Mouse (Mus musculus): Measurements from ENCODE around the gene Car10. TPM values are rescaled to one million over a fixed set of nuclear protein-coding genes. Genes with fewer than 3 reads are reported as not detected.

Gene Car10
- polyA plus RNA-seq, 1 experiment, result 0.55 TPM

DNA sequence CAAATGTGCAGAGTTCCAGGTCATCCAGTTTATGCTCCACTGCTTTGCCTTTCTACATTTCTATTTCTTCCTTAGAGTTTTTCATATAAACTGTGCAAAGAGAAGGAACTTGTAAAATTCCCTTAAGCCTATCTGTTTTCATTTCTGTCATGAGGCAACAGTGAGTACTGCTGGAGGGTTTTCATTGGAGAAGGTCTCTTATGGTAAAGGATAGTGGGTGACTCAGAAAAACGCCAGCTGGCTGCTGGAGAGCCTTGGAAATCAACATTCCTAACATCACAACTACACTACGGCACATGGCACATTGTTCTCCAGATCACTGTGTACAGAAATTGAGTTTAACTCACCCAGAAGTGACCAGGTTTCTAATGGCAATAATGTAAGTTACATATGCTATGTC lies 88.3 kb downstream of the Car10 start:
- 64% methylated on average over 2 of the region's 2 CpGs for WGBS
- TF ChIP-seq CTCF (IDR thresholded peaks at IDR 0.05; ENCODE audit: control insufficient read depth, insufficient read depth, low read length) (no peak), POLR2A (IDR thresholded peaks at IDR 0.05; ENCODE audit: borderline replicate concordance, control insufficient read depth, low read depth, low read length) (no peak)
- no peaks in the 10 kb centered on the region for H3K4me1 ChIP-seq (ENCODE audit: control insufficient read depth, insufficient read depth, low read length)
- H3K4me3 ChIP-seq (replicated peaks; ENCODE audit: control insufficient read depth, low read depth, low read length), result no peak overlapping the region
- no peak overlapping the region for H3K27ac ChIP-seq (ENCODE audit: control insufficient read depth, insufficient read depth, low read depth, low read length, poor library complexity)

DNA sequence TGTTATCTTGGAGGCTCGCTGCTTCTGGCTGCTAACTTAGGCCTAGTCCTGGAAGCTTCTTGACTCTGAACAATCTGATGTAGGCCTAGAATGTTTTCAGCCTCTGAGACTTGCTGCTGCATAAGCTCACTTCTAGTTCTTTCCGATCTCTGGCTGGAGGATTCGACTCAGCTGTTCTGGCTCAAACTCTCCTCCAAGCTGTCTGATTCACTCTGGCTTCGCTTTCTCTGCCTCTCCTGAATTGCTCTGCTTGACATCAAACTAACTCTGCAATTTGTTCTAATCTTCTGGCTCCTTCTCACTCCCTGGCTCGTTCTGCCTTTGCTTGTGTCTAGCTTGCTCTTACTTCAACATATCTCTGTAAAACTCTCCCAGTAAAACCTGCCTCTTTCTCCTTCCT lies 90.8 kb downstream of the Car10 start:
- Histone ChIP-seq H3K4me1 (ENCODE audit: control insufficient read depth, insufficient read depth, low read length) (no peaks in the 10 kb centered on the region), H3K4me3 (replicated peaks; ENCODE audit: control insufficient read depth, low read depth, low read length) (no peak overlapping the region), H3K27ac (ENCODE audit: control insufficient read depth, insufficient read depth, low read depth, low read length, poor library complexity) (no peak overlapping the region)
- TF ChIP-seq CTCF (IDR thresholded peaks at IDR 0.05; ENCODE audit: control insufficient read depth, insufficient read depth, low read length), result no peak
- TF ChIP-seq POLR2A (IDR thresholded peaks at IDR 0.05; ENCODE audit: borderline replicate concordance, control insufficient read depth, low read depth, low read length), result no peak
- 74% methylated on average over 5 of the region's 5 CpGs for WGBS

DNA sequence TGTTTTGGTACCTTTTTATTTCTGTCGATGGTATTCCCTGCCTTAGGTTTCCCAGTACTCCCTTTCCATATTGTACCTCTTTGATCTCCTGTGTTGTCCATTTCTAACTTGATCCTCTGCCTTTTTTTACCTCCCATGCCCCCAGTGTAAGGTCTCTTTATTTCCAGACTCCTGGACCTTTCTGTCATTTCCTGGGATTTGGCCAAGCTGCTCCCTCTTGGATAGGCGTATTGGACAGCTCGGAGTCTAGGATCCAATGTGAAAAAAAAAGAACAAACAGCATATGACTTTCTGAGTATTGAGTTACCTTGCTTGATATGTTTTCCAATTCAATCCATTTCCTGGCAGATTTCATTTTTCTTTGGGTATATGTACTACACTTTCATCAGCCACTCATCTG lies 102.2 kb downstream of the Car10 start:
- H3K27ac ChIP-seq (ENCODE audit: control insufficient read depth, insufficient read depth, low read depth, low read length, poor library complexity), result no peak overlapping the region
- 89% methylated on average over 3 of the region's 3 CpGs for WGBS
- no peak for TF ChIP-seq CTCF (IDR thresholded peaks at IDR 0.05; ENCODE audit: control insufficient read depth, insufficient read depth, low read length)
- TF ChIP-seq POLR2A (IDR thresholded peaks at IDR 0.05; ENCODE audit: borderline replicate concordance, control insufficient read depth, low read depth, low read length), result no peak
- H3K4me3 ChIP-seq (replicated peaks; ENCODE audit: control insufficient read depth, low read depth, low read length), result no peak overlapping the region
- H3K4me1 ChIP-seq (ENCODE audit: control insufficient read depth, insufficient read depth, low read length), result no peaks in the 10 kb centered on the region

GRCm38 (mm10) chr11:93217457-93217856 lies 119.6 kb downstream of the Car10 start:
- Histone ChIP-seq H3K27ac (ENCODE audit: control insufficient read depth, insufficient read depth, low read depth, low read length, poor library complexity) (no peak overlapping the region), H3K4me3 (replicated peaks; ENCODE audit: control insufficient read depth, low read depth, low read length) (no peak overlapping the region), H3K4me1 (ENCODE audit: control insufficient read depth, insufficient read depth, low read length) (no peaks in the 10 kb centered on the region)
- TF ChIP-seq CTCF (IDR thresholded peaks at IDR 0.05; ENCODE audit: control insufficient read depth, insufficient read depth, low read length) (no peak), POLR2A (IDR thresholded peaks at IDR 0.05; ENCODE audit: borderline replicate concordance, control insufficient read depth, low read depth, low read length) (no peak)

DNA sequence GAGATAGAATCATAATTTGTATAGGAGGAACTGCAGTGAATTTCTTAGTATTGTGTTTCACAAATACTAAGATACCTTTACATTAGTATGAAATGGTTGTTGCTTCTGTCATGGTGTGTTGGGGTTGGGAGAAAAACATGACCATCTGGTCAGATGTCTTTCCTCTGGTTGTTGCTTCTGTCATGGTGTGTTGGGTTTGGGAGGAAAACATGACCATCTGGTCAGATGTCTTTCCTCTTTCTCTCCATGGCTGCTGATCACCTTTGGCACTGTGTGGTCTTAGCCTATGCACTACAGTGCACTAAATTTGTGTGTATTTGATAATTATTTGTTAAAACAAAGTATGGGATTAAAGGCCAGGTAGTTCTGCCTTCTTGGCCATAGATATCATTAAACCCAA lies 132.2 kb downstream of the Car10 start:
- no peak overlapping the region for H3K27ac ChIP-seq (ENCODE audit: control insufficient read depth, insufficient read depth, low read depth, low read length, poor library complexity)
- H3K4me1 ChIP-seq (ENCODE audit: control insufficient read depth, insufficient read depth, low read length), result no peaks in the 10 kb centered on the region
- no peak overlapping the region for H3K4me3 ChIP-seq (replicated peaks; ENCODE audit: control insufficient read depth, low read depth, low read length)
- TF ChIP-seq POLR2A (IDR thresholded peaks at IDR 0.05; ENCODE audit: borderline replicate concordance, control insufficient read depth, low read depth, low read length), result no peak
- no peak for TF ChIP-seq CTCF (IDR thresholded peaks at IDR 0.05; ENCODE audit: control insufficient read depth, insufficient read depth, low read length)

- Histone ChIP-seq H3K27ac (ENCODE audit: control insufficient read depth, insufficient read depth, low read depth, low read length, poor library complexity) (no peak overlapping the region), H3K4me3 (replicated peaks; ENCODE audit: control insufficient read depth, low read depth, low read length) (no peak overlapping the region), H3K4me1 (ENCODE audit: control insufficient read depth, insufficient read depth, low read length) (no peaks in the 10 kb centered on the region)
- TF ChIP-seq CTCF (IDR thresholded peaks at IDR 0.05; ENCODE audit: control insufficient read depth, insufficient read depth, low read length), result no peak
- TF ChIP-seq POLR2A (IDR thresholded peaks at IDR 0.05; ENCODE audit: borderline replicate concordance, control insufficient read depth, low read depth, low read length), result no peak
- WGBS, result 82% methylated on average over 6 of the region's 6 CpGs
These were observed 152.0 kb downstream of the Car10 start for GRCm38 (mm10) chr11:93249771-93250265.

GRCm38 (mm10) chr11:93251766-93252165 lies 153.9 kb downstream of the Car10 start:
- H3K27ac ChIP-seq (ENCODE audit: control insufficient read depth, insufficient read depth, low read depth, low read length, poor library complexity), result no peak overlapping the region
- H3K4me3 ChIP-seq (replicated peaks; ENCODE audit: control insufficient read depth, low read depth, low read length), result no peak overlapping the region
- TF ChIP-seq CTCF (IDR thresholded peaks at IDR 0.05; ENCODE audit: control insufficient read depth, insufficient read depth, low read length) (no peak), POLR2A (IDR thresholded peaks at IDR 0.05; ENCODE audit: borderline replicate concordance, control insufficient read depth, low read depth, low read length) (no peak)
- 66% methylated on average over 5 of the region's 5 CpGs for WGBS
- no peaks in the 10 kb centered on the region for H3K4me1 ChIP-seq (ENCODE audit: control insufficient read depth, insufficient read depth, low read length)

- no peak overlapping the region for H3K27ac ChIP-seq (ENCODE audit: control insufficient read depth, insufficient read depth, low read depth, low read length, poor library complexity)
- TF ChIP-seq POLR2A (IDR thresholded peaks at IDR 0.05; ENCODE audit: borderline replicate concordance, control insufficient read depth, low read depth, low read length) (no peak), CTCF (IDR thresholded peaks at IDR 0.05; ENCODE audit: control insufficient read depth, insufficient read depth, low read length) (no peak)
- no peak overlapping the region for H3K4me3 ChIP-seq (replicated peaks; ENCODE audit: control insufficient read depth, low read depth, low read length)
- WGBS, result 52% methylated on average over 3 of the region's 3 CpGs
- no peaks in the 10 kb centered on the region for H3K4me1 ChIP-seq (ENCODE audit: control insufficient read depth, insufficient read depth, low read length)
These were observed 166.2 kb downstream of the Car10 start for GRCm38 (mm10) chr11:93263979-93264378.

- WGBS, result 84% methylated on average over 6 of the region's 6 CpGs
- no peak overlapping the region for H3K4me3 ChIP-seq (replicated peaks; ENCODE audit: control insufficient read depth, low read depth, low read length)
- no peak overlapping the region for H3K27ac ChIP-seq (ENCODE audit: control insufficient read depth, insufficient read depth, low read depth, low read length, poor library complexity)
- TF ChIP-seq CTCF (IDR thresholded peaks at IDR 0.05; ENCODE audit: control insufficient read depth, insufficient read depth, low read length), result no peak
- TF ChIP-seq POLR2A (IDR thresholded peaks at IDR 0.05; ENCODE audit: borderline replicate concordance, control insufficient read depth, low read depth, low read length), result no peak
- H3K4me1 ChIP-seq (ENCODE audit: control insufficient read depth, insufficient read depth, low read length), result no peaks in the 10 kb centered on the region
These were observed 174.2 kb downstream of the Car10 start for GRCm38 (mm10) chr11:93272016-93272415.

Data from bone marrow, adult 2 months (tissue).